Mouse (Mus musculus) G1E (cell line): ENCODE results near the gene BC048562. TPM values are rescaled to one million over a fixed set of nuclear protein-coding genes. Genes with fewer than 3 reads are reported as not detected.

ENCODE experiments used
- ATAC-seq: 2 replicates; pipeline ENCODE4 v1.8.0; 2016; ENCODE audit warnings: mild to moderate bottlenecking; ENCODE audit not compliant: insufficient number of reproducible peaks, poor library complexity, low FRiP score, severe bottlenecking; ENCODE audit errors: extremely low read depth
- DNase-seq: peaks from one replicate; pipeline ENCODE4 v3.0.0; 2012; ENCODE audit warnings: low spot score
- H3K27me3 ChIP-seq: 2 replicates; pipeline ENCODE4 v1.6.1; 2012; ENCODE audit warnings: mild to moderate bottlenecking, low read length, inconsistent platforms; ENCODE audit not compliant: insufficient read depth
- H3K36me3 ChIP-seq: replicated peaks from 2 replicates; pipeline ENCODE3; 2012; ENCODE audit warnings: mild to moderate bottlenecking, inconsistent platforms
- H3K4me1 ChIP-seq: 2 replicates; pipeline ENCODE4 v1.6.1; 2012; ENCODE audit warnings: low read depth, low read length, inconsistent platforms, mixed read lengths; ENCODE audit not compliant: insufficient read depth
- H3K4me3 ChIP-seq: 2 replicates; pipeline ENCODE4 v1.5.1; 2012; ENCODE audit warnings: low read depth, mild to moderate bottlenecking, inconsistent platforms, low read length, moderate library complexity, mixed read lengths
- H3K9me3 ChIP-seq: replicated peaks from 2 replicates; pipeline ENCODE4 v1.6.1; 2012; ENCODE audit warnings: inconsistent platforms
- CTCF ChIP-seq: IDR thresholded peaks from 2 replicates; pipeline ENCODE4 v1.5.1; 2012; ENCODE audit warnings: low read depth, low read length, inconsistent platforms, mixed read lengths
- GATA1 ChIP-seq: IDR thresholded peaks from 2 replicates; pipeline ENCODE4 v1.6.1; 2012; ENCODE audit warnings: borderline replicate concordance, low read length, inconsistent platforms, mixed read lengths
- GATA2 ChIP-seq: IDR thresholded peaks from 2 replicates; pipeline ENCODE4 v1.6.1; 2012; ENCODE audit warnings: low read depth, low read length, inconsistent platforms, borderline replicate concordance
- POLR2AphosphoS5 ChIP-seq: IDR thresholded peaks from 2 replicates; pipeline ENCODE4 v1.6.1; 2012; ENCODE audit warnings: low read depth, low read length, inconsistent platforms; ENCODE audit not compliant: insufficient replicate concordance
- TAL1 ChIP-seq: conservative IDR thresholded peaks from 2 replicates; pipeline ENCODE4 v1.6.1; 2012; ENCODE audit warnings: low read depth, low read length, inconsistent platforms, mixed read lengths
- polyA plus RNA-seq: library from polyadenylated mRNA; stranded (reverse); fragments of >175 nt; gene quantifications from 2 replicates; pipeline ENCODE4 v1.2.3, GENCODE M21; 2012
- total RNA-seq, 2 experiments: library from RNA; stranded (forward) in 1 of 2; stranded (reverse) in 1 of 2; fragments of 200-1000 nt in 1 of 2; fragments of >200 nt in 1 of 2; fragmentation: Nextera tagmentation in 1 of 2; gene quantifications; 2 replicates each; pipeline ENCODE4 v1.2.3; 2014 to 2017

Gene BC048562
- total and polyA plus RNA-seq, 3 experiments: 0.08 to 0.22 TPM; not detected in 1

- H3K4me1 ChIP-seq: peaks cover 24% of the 10 kb centered on the region
- ATAC-seq (no peak), DNase-seq (no peak)
- no peak overlapping the region for H3K4me3 ChIP-seq
- no peaks in the 10 kb centered on the region for H3K9me3 ChIP-seq
- TF ChIP-seq CTCF (no peak), GATA2 (no peak), POLR2AphosphoS5 (no peak), GATA1 (no peak), TAL1 (no peak)
- H3K27me3 ChIP-seq: peaks cover 86% of the 10 kb centered on the region
- no peaks in the 10 kb centered on the region for H3K36me3 ChIP-seq
Observed at GRCm38 (mm10) chr9:108481520-108482210, 45.4 kb downstream of the BC048562 start.

- peaks cover 90% of the 10 kb centered on the region for H3K27me3 ChIP-seq
- TF ChIP-seq GATA1 (no peak), POLR2AphosphoS5 (no peak), CTCF (no peak), GATA2 (no peak), TAL1 (no peak)
- peaks cover 24% of the 10 kb centered on the region for H3K4me1 ChIP-seq
- no peaks in the 10 kb centered on the region for H3K36me3 ChIP-seq
- no peak overlapping the region for H3K4me3 ChIP-seq
- no peaks in the 10 kb centered on the region for H3K9me3 ChIP-seq
- ATAC-seq: no peak
- no peak for DNase-seq
Observed at GRCm38 (mm10) chr9:108483051-108483790, 46.9 kb downstream of the BC048562 start.

GRCm38 (mm10) chr9:108484021-108484420, 47.7 kb downstream of the BC048562 start:
- TF ChIP-seq GATA1 (no peak), TAL1 (no peak), GATA2 (no peak), POLR2AphosphoS5 (no peak)
- no peaks in the 10 kb centered on the region for H3K36me3 ChIP-seq

GRCm38 (mm10) chr9:108485301-108485875, 49.1 kb downstream of the BC048562 start:
- H3K9me3 ChIP-seq: no peaks in the 10 kb centered on the region
- H3K36me3 ChIP-seq: no peaks in the 10 kb centered on the region
- H3K4me3 ChIP-seq: no peak overlapping the region
- ATAC-seq (no peak), DNase-seq (no peak)
- peaks cover 25% of the 10 kb centered on the region for H3K4me1 ChIP-seq
- TF ChIP-seq POLR2AphosphoS5 (no peak), TAL1 (no peak), CTCF (no peak), GATA1 (no peak), GATA2 (no peak)
- H3K27me3 ChIP-seq: peaks cover 70% of the 10 kb centered on the region

More at GRCm38 (mm10) chr9:108484021-108484420, 47.7 kb downstream of the BC048562 start:
- no peak for ATAC-seq
- Histone ChIP-seq H3K27me3 (peaks cover 83% of the 10 kb centered on the region), H3K4me1 (peaks cover 21% of the 10 kb centered on the region), H3K9me3 (no peaks in the 10 kb centered on the region), H3K4me3 (no peak overlapping the region)
- no peak for DNase-seq

GRCm38 (mm10) chr9:108486973-108487530, 50.8 kb downstream of the BC048562 start:
- peaks cover 28% of the 10 kb centered on the region for H3K4me1 ChIP-seq
- peaks cover 3% of the 10 kb centered on the region for H3K36me3 ChIP-seq
- TF ChIP-seq GATA1 (no peak), POLR2AphosphoS5 (no peak), GATA2 (no peak)
- no peaks in the 10 kb centered on the region for H3K9me3 ChIP-seq
- H3K27me3 ChIP-seq: peaks cover 57% of the 10 kb centered on the region
- no peak overlapping the region for H3K4me3 ChIP-seq
- DNase-seq: no peak
- no peak for ATAC-seq

- peaks cover 44% of the 10 kb centered on the region for H3K27me3 ChIP-seq
- no peak for ATAC-seq
- DNase-seq: no peak
- no peak overlapping the region for H3K4me3 ChIP-seq
- TF ChIP-seq TAL1: no peak
- no peak for TF ChIP-seq POLR2AphosphoS5
- no peak for TF ChIP-seq CTCF
- TF ChIP-seq GATA1: no peak
- TF ChIP-seq GATA2: no peak
- peaks cover 39% of the 10 kb centered on the region for H3K4me1 ChIP-seq
- no peaks in the 10 kb centered on the region for H3K9me3 ChIP-seq
- peaks cover 16% of the 10 kb centered on the region for H3K36me3 ChIP-seq
Observed at GRCm38 (mm10) chr9:108488403-108488802, 52.1 kb downstream of the BC048562 start.
